Mouse (Mus musculus): ENCODE measurements around the gene Gm49416.
"Not testable (repeated sequence)": the region's sequence is repeated elsewhere in the genome, so short reads cannot be mapped to it uniquely, and the experiment has no call there.

The Gm49416 gene

DNA sequence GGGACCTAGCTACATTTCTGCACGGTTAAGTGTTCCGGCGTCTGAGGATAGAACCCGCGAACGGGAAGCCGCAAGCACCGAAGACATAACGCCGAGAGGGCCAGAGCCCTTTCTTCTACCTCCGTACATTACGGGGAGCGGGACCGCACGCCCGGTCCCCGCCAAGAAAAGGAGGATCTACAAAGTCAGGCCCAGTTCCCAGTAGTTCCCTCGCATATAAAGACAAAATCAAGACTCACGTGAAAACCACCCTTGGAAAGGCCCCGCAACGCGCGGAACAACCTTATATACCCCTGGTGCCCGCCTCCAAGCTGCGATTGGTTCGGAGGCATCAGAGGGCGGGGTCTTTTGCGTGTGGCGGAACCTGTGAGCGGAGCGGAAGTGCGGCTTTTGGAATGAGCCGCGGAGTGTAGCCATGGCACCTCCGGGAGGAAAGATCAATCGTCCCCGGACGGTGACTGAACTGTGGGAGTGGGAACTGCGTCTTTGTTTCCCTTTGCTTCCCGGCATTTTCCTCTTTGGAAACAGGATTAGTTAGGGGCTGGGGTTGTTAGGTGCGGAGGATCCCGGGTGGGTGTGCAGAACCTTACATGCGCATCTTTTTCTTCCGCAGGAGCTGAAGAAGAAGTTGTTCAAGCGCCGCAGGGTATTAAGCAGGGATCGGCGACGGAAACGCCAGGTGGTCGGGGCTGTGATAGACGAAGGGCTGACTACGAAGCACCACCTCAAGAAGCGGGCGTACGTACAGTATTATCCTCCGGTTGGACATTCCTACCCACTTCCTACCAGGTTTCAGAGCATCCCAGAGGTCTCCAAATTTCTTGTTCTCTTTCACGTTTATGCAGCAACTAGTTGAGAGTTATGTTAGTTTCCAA lies at the start of gene Gm49416, which contains the start of gene 1810009A15Rik:
Gm49416 (plus strand) TSS at position 416 of the 875 bp plus-strand sequence.
1810009A15Rik (plus strand) TSS at position 343 of the 875 bp plus-strand sequence.
- DNase-seq (ENCODE audit: extremely low read depth, low read depth, low spot score), result no peak

DNA sequence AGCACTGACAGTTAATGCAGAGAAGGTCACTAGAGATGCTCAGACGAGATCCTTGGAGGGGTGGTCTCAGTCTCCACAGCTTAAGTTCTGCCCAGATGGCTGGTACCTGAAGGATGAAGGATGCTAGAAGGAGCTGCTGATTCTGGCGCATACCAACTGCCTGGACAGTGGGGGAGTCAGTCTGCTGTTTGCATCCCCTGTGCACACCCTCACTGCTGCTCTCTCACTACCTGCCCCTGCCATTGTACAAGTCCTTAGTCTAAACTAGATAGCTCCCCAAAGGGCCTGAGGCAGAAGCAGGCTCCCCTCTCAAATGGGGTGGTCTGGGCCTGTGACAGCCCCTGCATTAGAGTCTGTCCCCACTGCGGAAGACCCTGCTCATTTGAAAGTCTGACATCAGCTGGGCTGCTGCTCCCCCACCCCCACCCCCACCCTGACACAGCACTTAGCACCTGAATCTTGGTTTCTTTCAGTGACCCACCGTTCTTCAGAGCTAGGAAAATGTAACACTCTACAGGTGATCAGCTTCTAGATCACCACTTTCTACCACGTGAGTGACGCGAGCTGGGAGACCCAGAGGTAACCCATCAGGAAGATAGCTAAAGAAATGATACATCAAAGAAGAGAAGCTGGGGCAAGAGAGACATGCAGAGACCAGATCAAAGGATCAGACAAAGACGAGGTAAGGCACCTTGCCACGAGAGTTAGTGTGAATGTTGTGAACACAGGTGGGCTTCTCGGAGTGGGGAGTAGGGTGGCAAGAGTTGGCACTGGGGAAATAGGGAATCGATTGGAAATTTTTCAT lies 49.4 kb upstream of the Gm49416 start, which contains the start of gene Gng3:
Gng3 (minus strand) TSS at position 92 of the 805 bp plus-strand sequence.
- DNase-seq (ENCODE audit: extremely low read depth, low read depth, low spot score), result no peak

DNA sequence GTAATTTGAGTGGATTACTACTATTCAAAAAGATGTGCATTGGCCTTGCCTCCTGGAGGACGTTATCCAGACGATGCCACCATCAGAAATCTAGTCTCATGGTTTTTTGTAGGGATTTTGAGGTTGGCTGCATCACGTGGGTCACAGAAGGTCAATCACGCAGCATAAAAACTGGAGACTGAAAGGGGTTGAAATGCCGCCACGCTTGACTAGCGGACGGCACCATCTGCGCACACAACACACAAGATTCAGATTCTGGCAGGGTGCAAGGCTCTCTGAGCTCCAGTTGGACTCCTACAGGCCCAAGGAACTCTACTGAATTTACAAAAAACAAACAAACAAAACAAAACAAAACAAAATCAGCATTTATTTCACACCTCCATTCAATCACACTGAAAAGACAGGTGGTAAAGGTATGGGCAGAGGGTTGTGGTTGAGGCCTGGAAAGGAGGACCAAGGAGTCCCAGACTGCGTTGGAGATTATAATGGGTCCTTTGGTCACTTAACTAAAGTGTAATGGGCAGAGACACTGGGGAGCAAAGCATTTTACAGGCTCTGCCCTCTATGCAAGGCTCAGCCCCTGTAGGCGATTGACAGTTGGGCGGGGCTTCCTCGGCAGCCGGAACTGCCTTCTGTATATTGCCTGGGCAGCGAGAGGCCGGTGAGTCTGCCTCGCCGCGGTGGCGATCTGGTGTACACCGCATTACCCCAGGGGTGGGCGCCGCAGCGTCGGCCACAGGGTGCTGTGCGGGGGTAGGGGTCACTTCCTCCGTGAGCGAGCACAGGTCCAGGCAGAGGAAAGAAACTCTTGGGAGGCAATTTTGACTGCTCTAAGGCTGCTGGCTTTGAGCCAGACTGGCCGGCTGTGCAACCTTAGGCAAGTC lies 48.6 kb upstream of the Gm49416 start:
- no peak for DNase-seq (ENCODE audit: extremely low read depth, low read depth, low spot score)

DNA sequence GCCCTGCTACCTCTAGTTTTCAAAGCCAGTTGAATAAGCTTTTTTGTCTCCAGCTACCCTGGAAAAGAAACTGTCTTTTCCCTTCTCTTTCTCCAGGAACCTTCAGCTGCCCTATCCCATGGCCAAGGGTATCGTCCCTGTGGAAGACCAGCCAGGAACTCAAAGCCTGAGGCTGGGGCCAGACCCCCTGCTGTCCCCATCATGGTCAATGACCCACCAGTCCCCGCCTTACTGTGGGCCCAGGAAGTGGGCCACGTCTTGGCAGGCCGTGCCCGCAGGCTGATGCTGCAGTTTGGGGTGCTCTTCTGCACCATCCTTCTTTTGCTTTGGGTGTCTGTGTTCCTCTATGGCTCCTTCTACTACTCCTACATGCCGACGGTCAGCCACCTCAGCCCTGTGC lies 47.7 kb upstream of the Gm49416 start:
- no peak for DNase-seq (ENCODE audit: extremely low read depth, low read depth, low spot score)

DNA sequence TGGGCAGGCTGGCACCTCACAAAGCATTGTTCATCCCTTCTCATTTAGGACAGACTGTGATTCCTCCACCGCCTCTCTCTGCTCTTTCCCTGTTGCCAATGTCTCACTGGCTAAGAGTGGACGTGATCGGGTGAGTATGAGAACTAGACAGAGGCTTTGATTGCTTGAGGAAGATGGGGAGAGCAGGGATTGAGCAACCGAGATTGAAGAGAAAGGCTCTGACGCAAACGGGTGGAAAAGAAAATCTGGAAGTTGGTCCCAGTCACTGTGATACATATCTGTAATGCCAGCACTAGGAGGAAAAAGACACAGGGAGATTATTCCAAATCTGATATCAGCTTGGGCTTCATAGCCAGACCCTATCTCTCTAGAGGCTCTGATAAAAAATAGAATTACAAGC lies 45.8 kb upstream of the Gm49416 start:
- no peak for DNase-seq (ENCODE audit: extremely low read depth, low read depth, low spot score)

DNA sequence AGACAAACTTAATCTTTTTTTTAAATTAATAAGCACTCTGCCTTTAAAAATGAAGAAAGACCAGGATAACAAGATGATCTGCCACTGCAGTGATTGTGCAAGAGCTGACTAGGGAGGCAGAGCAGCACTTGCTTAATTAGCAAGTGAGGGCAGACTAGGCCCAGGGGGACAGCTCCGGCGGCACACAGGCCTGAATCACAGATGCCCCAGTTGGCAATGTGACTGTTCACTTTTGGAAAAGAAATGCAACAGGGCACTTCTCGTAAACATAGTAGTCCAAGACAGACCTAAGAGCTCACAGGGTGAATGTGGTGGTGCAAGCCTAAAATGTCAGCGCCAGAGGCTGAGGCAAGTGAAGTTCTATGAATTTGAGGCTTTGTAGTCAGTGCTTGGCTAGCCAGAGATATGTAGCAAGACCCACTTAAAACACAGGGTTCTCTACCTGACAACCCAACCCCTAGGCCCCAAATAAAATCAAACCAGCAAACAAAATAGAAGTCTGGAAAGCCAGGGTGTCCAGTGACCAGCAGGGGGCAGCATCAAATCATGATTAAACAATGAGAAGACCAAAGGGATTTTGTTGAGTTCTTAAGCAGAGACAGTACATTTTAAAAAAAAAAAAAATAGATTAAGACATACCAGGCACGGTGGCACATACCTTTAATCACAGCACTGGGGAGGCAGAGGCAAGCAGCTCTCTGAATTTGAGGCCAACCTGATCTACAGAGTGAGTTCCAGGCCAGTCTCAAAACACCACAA lies 44.2 kb upstream of the Gm49416 start:
- peak; percentile 98 for DNase-seq (ENCODE audit: extremely low read depth, low read depth, low spot score)

DNA sequence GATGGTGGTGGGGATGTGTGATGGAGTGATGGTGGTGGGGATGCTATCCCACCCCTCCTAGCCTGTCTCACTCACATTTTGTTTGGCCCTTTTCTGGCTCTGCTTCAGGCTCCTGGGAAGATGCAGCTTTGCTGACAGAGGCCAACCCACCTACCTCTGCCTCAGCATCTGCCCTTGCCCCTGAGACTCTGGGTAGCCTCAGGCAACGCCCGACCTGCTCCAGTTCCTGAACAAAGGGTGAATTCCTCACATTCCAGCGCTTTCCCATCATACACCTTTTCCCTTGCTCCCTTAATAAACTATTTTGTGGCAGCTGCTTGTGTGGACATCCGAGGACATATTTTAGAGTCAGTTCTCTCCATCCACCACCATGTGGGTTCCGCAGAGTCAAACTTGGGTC lies 40.4 kb upstream of the Gm49416 start:
- no peak for DNase-seq (ENCODE audit: extremely low read depth, low read depth, low spot score)

DNA sequence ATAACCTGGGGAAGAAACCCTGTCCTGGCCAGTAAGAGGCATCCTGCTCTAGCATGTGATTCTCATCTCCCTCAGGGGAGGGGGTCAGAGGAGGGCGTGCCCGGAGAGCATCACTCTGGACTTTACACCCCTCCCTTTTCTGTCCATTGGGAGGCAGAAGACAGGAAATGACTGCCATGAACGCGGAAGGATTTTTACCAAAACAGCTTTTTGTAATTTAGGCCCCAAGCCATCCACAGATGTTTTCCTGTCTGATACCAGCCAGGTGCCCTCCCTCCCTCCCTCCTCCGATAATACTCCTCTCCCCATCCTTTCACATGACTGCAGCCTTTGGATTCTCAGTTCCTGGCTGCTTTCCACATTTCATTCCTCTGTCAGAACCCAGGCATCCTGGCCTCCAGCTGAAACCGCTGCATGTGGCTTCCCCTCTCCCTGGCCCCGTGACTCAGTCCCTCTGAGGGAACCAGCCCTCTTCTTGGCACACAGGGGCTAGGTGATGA lies 38.3 kb upstream of the Gm49416 start, which contains the start of gene Lrrn4cl:
Lrrn4cl (plus strand) TSS at position 367 of the 500 bp plus-strand sequence.
- DNase-seq (ENCODE audit: extremely low read depth, low read depth, low spot score), result no peak

DNA sequence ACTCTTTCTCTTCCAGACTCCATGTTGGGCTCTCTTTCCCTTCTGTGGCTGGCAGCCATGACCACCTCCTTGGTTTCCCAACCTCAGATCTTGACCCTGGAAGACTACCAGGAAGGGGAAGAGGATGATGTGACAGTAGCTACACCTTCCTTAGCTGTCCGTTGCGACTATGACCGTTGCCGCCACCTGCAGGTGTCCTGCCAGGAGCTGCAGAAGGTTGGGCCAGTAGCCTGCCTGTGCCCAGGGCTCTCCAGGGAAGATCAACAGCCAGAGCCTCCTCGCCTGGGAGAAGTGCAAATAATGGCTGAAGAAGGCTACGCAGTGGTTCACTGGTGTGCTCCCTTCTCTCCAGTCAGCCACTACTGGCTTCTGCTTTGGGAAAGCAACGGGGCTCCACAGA lies 37.1 kb upstream of the Gm49416 start:
- no peak for DNase-seq (ENCODE audit: extremely low read depth, low read depth, low spot score)

DNA sequence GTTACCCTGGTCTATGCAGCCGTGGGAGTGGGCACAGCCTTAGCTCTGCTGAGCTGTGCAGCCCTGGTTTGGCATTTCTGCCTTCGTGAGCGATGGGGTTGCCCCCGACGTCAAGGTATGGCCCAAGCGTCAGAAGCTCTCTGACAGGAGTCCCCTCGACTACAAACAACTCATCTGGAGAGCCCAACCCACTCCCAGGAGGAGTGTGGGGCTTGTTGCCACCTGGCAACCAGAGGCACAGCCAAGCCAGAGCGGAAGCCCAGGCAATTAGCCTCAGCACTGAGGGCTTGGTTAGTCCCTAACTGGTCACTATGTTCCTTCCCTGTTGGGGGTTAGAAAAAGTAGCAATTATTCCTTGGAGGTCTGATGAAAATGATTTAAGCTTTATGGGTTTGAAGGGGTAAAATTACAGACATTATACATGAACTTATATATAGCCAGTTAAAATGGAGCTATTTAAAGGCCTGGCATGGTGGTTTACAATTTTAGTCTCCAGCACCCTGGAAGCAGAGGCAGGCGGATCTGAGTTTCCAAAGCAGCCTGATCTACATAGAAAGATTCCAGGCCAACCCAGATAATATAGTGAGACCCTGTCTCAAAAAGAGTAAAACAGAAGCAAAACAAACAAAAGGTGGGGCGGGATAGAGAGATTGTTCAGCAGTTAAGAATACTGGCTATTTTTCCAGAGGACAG lies 36.3 kb upstream of the Gm49416 start:
- DNase-seq (ENCODE audit: extremely low read depth, low read depth, low spot score), result no peak

DNA sequence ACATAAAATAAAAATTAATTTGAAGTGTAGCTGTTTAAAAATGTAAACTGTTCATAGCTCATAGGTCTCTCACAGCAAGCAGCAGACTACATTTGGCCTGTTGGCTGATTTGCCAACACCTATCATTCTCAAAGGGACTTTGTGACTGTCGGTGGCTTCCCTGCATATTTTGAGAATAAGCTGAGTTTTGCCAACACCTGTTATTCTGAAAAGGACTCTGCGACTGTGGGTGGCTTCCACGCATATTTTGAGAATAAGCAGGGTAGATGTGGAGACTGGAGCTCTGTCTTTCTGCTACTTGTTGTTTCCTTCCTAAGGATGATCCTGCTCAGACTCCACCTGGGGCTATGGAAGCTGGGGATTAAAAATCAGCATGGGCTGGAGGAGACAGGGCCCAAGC lies 35.6 kb upstream of the Gm49416 start:
- no peak for DNase-seq (ENCODE audit: extremely low read depth, low read depth, low spot score)

DNA sequence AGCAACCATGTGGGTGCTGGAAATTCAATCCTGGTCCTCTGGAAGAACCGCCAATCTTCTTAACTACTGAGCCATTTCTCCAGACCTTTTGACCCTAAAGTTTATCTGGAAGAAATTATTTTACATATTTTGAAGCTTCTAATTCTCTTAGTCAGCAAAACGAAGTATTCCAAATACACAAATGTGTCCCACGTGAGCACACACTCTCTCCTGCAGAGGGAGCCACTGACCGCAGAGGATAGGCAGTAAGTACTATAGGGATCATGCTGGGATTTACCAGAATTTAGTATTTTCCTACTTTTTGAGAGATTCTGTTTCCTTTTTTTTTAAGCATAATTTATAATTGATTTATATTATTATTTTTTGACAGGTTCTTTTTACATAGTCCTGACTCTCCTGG lies 31.0 kb upstream of the Gm49416 start:
- DNase-seq (ENCODE audit: extremely low read depth, low read depth, low spot score), result no peak

DNA sequence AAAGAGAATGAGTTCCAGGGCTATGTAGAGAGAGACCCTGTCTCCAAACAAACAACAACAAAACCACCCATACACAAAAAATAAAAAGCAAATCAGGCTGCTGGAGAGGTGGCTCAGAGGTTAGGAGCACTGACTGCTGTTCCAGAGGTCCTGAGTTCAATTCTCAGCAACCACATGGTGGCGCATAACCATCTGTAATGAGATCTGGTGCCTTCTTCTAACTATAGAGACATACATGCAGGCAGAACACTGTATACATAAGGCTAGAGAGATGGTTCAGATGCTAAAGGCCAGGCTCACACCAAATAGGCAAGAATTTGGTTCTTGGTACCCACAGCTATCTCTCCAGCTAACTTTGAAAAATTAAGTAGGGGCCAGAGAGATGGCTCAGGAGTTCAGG lies 29.7 kb upstream of the Gm49416 start:
- DNase-seq (ENCODE audit: extremely low read depth, low read depth, low spot score), result no peak

DNA sequence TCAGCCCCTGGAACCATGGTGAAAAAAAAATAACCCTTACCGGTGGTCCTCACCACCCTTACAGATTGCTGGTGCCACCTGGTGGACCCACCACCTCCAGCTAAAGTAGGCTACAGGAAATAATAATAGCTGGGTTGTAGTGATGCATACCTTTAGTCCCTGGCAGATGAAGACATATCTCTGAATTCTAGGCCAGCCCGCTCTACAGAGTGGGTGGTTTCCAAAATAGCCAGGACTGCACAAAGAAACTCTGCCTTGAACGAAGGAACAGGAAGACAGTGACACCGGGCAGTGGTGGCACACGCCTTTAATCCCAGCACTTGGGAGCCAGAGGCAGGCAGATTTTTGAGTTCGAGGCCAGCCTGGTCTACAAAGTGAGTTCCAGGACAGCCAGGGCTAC lies 24.5 kb upstream of the Gm49416 start:
- no peak for DNase-seq (ENCODE audit: extremely low read depth, low read depth, low spot score)

DNA sequence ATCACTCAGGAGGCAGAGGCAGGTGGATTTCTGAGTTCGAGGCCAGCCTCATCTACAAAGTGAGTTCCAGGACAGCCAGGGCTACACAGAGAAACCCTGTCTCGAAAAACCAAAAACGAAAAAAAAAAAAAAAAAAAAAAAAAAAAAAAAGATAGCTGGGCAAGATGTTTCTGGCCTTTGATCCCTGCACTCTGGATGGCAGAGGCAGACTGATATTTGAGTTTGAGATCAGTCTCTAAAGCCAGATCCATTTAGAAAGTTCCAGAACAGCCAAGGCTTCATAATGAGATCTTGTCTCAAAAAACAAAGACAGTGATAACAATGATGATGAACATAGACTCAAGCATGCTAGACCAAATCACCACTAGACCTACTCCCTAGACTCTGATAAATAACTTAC lies 18.3 kb upstream of the Gm49416 start:
- not testable (repeated sequence) for DNase-seq (ENCODE audit: extremely low read depth, low read depth, low spot score)

DNA sequence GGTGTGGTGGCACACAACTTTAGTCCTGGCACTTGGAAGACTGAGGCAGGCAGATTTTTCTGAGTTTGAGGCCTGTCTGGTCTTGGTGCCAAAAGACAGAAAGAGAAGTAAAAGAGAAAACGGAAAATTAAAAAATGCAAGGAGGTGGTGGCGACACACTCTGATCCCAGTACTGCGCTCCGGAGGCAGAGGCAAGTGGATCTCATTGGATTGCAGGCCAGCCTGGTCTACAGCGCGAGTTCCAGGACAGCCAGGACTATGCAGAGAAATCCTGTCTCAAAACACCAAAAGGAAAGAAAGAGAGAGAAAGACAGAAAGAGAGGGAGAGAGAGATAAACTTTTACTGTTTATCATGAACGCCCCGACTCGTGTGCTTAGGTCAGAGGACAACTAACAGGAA lies 17.9 kb upstream of the Gm49416 start:
- no peak for DNase-seq (ENCODE audit: extremely low read depth, low read depth, low spot score)

DNA sequence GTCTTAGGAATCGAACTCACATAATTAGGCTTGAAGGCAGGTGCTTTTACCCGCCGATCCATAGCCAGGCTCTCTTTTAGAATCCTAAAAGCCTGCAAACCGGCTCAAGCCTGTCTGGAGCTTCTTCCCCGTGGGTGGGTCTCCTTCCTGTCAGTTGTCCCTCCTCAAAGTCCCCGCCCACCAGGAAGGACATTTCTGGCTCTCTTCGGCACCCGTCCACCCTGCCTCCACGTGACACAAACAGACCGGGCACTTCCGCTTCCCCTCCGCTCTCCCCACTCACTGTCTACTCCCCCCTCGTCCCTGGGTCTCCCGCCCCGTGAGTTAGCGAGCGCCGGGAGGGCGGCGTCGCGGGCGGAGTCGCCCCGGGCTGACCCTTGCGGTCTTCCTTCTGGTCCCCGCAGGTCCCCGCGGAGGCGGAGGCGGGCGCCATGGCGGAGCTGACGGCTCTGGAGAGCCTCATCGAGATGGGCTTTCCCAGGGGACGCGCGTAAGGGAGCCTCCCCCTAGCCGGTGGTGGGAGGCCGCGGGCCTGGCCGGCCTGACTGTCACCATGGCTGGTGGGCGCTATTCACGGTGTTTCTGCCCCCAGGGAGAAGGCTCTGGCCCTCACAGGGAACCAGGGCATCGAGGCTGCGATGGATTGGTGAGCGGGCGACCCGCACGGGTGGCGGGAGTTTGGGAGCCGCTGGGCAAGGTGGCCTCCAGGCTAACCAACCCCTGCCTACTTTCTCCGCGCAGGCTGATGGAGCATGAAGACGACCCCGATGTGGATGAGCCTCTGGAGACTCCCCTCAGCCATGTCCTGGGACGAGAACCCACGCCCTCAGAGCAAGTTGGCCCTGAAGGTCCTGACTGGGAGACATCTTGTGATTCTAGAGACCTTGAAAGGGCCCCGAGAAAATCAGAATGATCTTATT lies 17.2 kb upstream of the Gm49416 start, which contains the start of gene Ubxn1:
Ubxn1 (plus strand) TSS at position 230 of the 920 bp plus-strand sequence.
- peak; percentile 86 for DNase-seq (ENCODE audit: extremely low read depth, low read depth, low spot score)

DNA sequence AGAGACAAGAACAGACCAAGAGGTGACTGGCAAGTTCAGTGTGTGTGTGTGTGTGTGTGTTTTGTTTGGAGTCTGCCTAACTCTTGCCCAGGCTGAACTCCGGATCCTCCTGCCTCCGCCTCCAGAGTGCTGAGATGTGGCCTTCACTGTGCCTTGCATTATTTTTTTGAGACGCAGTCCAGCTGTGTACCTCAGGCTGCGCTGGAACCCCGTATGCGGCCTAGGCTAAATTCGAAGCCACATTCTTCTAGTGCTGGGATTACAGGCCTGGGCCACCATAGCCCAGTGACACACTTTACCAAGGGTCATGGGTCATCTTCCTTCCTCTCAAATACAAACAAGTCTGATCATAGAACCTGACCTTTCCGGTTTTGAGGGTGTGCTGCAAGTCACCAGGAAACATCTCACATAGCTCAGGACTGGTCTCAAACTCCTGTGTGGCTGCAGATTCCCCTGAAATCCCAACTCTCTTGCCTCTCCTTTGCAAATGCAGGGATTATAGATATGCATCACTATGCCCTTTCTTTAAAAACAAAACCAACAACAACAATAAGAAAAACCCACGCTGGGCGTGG lies 16.4 kb upstream of the Gm49416 start:
- no peak for DNase-seq (ENCODE audit: extremely low read depth, low read depth, low spot score)
